In genomic region chr11:89299116-89299783, GRCm38 (mm10) we compare ENCODE assay signal across 8 mouse cellular contexts. TPM values are rescaled to one million over a fixed set of nuclear protein-coding genes. Genes with fewer than 3 reads are reported as not detected.
DNase-seq lines count a peak whose midpoint lies in the region; ATAC-seq and TF ChIP-seq lines count a peak whose summit lies in the region.

No protein-coding gene starts in this region.

- H3K27me3 ChIP-seq in forebrain, embryonic 16.5 days (replicated peaks; ENCODE audit: control insufficient read depth, insufficient read depth, low read length), result no peaks in the 10 kb centered on the region
- no peaks in the 10 kb centered on the region for H3K27me3 ChIP-seq in midbrain, embryonic 16.5 days (ENCODE audit: control insufficient read depth, insufficient read depth, low read depth, low read length)

- H3K27ac ChIP-seq in forebrain, embryonic 16.5 days (ENCODE audit: low read length), result peak overlapping the region; percentile 55
- peak overlapping the region; percentile 39; the same call in 1 of the 2 replicates for H3K27ac ChIP-seq in midbrain, embryonic 16.5 days (ENCODE audit: low read length)

- no peaks in the 10 kb centered on the region for H3K9me3 ChIP-seq in forebrain, embryonic 16.5 days (ENCODE audit: control insufficient read depth, low read length)
- H3K9me3 ChIP-seq in midbrain, embryonic 16.5 days (replicated peaks; ENCODE audit: control insufficient read depth, low read length, poor library complexity, severe bottlenecking), result no peaks in the 10 kb centered on the region

- H3K4me2 ChIP-seq in forebrain, embryonic 16.5 days (ENCODE audit: low read length), result peak overlapping the region; percentile 91
- H3K4me2 ChIP-seq in midbrain, embryonic 16.5 days (ENCODE audit: low read length), result peak overlapping the region; percentile 88

- no peak for TF ChIP-seq CTCF in brain, embryonic 14.5 days (IDR thresholded peaks at IDR 0.05; ENCODE audit: borderline replicate concordance, extremely low read depth, insufficient read depth, insufficient read length)

- peaks cover 40% of the 10 kb centered on the region for H3K4me1 ChIP-seq in forebrain, embryonic 16.5 days (replicated peaks; ENCODE audit: control insufficient read depth, insufficient read depth, low read length)
- peaks cover 25% of the 10 kb centered on the region for H3K4me1 ChIP-seq in midbrain, embryonic 16.5 days (ENCODE audit: control insufficient read depth, insufficient read depth, low read length)

- TF ChIP-seq POLR2A in brain, embryonic 14.5 days (IDR thresholded peaks at IDR 0.05; ENCODE audit: borderline replicate concordance, extremely low read depth, insufficient read depth, insufficient read length, poor library complexity, severe bottlenecking), result no peak

- peak overlapping the region; percentile 52 for H3K9ac ChIP-seq in forebrain, embryonic 16.5 days (replicated peaks; ENCODE audit: low read depth, low read length)
- H3K9ac ChIP-seq in midbrain, embryonic 16.5 days (ENCODE audit: low read depth, low read length), result peak overlapping the region; percentile 31

- peak; percentile 38; the same call in 1 of the 2 replicates for ATAC-seq in forebrain, embryonic 16.5 days
- peak; percentile 28; the same call in 1 of the 2 replicates for ATAC-seq in midbrain, embryonic 16.5 days

- peak; percentile 4 for DNase-seq in layer of hippocampus, adult 11-12 months (ENCODE audit: low spot score)
- no peak for DNase-seq in layer of hippocampus, adult 9-11 months
- peak; percentile 95 for DNase-seq in brain, embryonic 14.5 days (ENCODE audit: low read depth)
- peak; percentile 33 for DNase-seq in kidney, postnatal 14 days
- DNase-seq in spleen, postnatal 14 days (ENCODE audit: low spot score in 2 of 2), result no peak
- DNase-seq in c-Kit-positive CD71-positive TER-119-positive erythroid progenitor cells, embryonic 14.5 days (ENCODE audit: low spot score), result no peak

- under 1% methylated on average over 32 of the region's 36 CpGs for WGBS in forebrain, embryonic 16.5 days
- WGBS in midbrain, embryonic 16.5 days, result under 1% methylated on average over 29 of the region's 36 CpGs

- no peaks in the 10 kb centered on the region for H3K36me3 ChIP-seq in forebrain, embryonic 16.5 days (ENCODE audit: control insufficient read depth, insufficient read depth)
- no peaks in the 10 kb centered on the region for H3K36me3 ChIP-seq in midbrain, embryonic 16.5 days (ENCODE audit: control insufficient read depth, insufficient read depth, low read length)

- H3K4me3 ChIP-seq in forebrain, embryonic 16.5 days (replicated peaks; ENCODE audit: low read length), result peak overlapping the region; percentile 50
- H3K4me3 ChIP-seq in midbrain, embryonic 16.5 days (ENCODE audit: low read depth, low read length), result peak overlapping the region; percentile 46

RNA-seq across cellular contexts. Expression of gene Nog, which starts 2.9 kb away (rescaled TPM):
- 8.8 and 10.5 TPM in 2 replicates for polyA plus RNA-seq in brain, embryonic 14.5 days (2012; rRNA removed)
- polyA plus RNA-seq in forebrain, embryonic 16.5 days (2015; fragmentation: Nextera tagmentation; extraction: Ambion mirVana), result 1.7 and 2.3 TPM in 2 replicates
- polyA plus RNA-seq in midbrain, embryonic 16.5 days (2015; fragmentation: Nextera tagmentation; extraction: Ambion mirVana), result 3.0 and 4.1 TPM in 2 replicates

Comparison
In these comparisons a context has a peak if more than half of its experiments do, and no peak if none do; other contexts are left out.
1. DNase-seq: peak in layer of hippocampus, adult 11-12 months (single experiment), brain, embryonic 14.5 days (single experiment) and kidney, postnatal 14 days (single experiment); none in layer of hippocampus, adult 9-11 months (single experiment), spleen, postnatal 14 days (0 of 2) and c-Kit-positive CD71-positive TER-119-positive erythroid progenitor cells, embryonic 14.5 days (single experiment).